Mouse (Mus musculus) MEL (cell line): ENCODE data around the gene Acvr1. TPM values are rescaled to one million over a fixed set of nuclear protein-coding genes. Genes with fewer than 3 reads are reported as not detected.

Experiments
- DNase-seq: peaks from one replicate; pipeline ENCODE4 v3.0.0; 2011; ENCODE audit warnings: low read depth, low spot score
- H3K27ac ChIP-seq: 2 replicates; pipeline ENCODE4 v1.5.1; 2012; ENCODE audit warnings: low read depth, mild to moderate bottlenecking, control low read depth, low read length, moderate library complexity; ENCODE audit not compliant: control insufficient read depth
- H3K27me3 ChIP-seq, 2 experiments: fragments of 150-350 bp in 1 of 2; sonication (generic) in 1 of 2; 2 replicates each; pipeline ENCODE4 v1.6.1; 2012; ENCODE audit warnings: low read length in 2 of 2, mild to moderate bottlenecking in 2 of 2, improper control_type of control experiment in 1 of 2, moderate library complexity in 1 of 2; ENCODE audit not compliant: insufficient read depth in 2 of 2, control insufficient read depth in 1 of 2
- H3K36me3 ChIP-seq, 2 experiments: 2 replicates each; pipeline ENCODE4 v1.6.1; 2012 to 2014; ENCODE audit warnings: low read length in 2 of 2, improper control_type of control experiment in 1 of 2, inconsistent platforms in 1 of 2, mild to moderate bottlenecking in 1 of 2; ENCODE audit not compliant: insufficient read depth in 2 of 2, control insufficient read depth in 1 of 2
- H3K4me1 ChIP-seq, 2 experiments: fragments of 150-350 bp in 1 of 2; sonication (generic) in 1 of 2; 2 replicates each; pipeline ENCODE4 v1.6.1; 2012; ENCODE audit warnings: low read length in 2 of 2, improper control_type of control experiment in 1 of 2, mild to moderate bottlenecking in 1 of 2; ENCODE audit not compliant: insufficient read depth in 2 of 2, control insufficient read depth in 1 of 2
- H3K4me3 ChIP-seq, 2 experiments: fragments of 150-350 bp in 1 of 2; sonication (generic) in 1 of 2; 2 replicates each; pipeline ENCODE4 v1.5.1; 2012; ENCODE audit warnings: low read depth in 2 of 2, low read length in 2 of 2, mild to moderate bottlenecking in 2 of 2, moderate library complexity in 2 of 2, control low read depth in 1 of 2, improper control_type of control experiment in 1 of 2; ENCODE audit not compliant: control insufficient read depth in 1 of 2, insufficient read depth in 1 of 2
- H3K79me2 ChIP-seq: 2 replicates; pipeline ENCODE4 v1.6.1; 2012; ENCODE audit warnings: mild to moderate bottlenecking, low read length, moderate library complexity; ENCODE audit not compliant: control insufficient read depth, poor library complexity, insufficient read depth
- H3K9ac ChIP-seq: 2 replicates; pipeline ENCODE4 v1.6.1; 2012; ENCODE audit warnings: low read depth, mild to moderate bottlenecking, control low read depth, low read length, moderate library complexity; ENCODE audit not compliant: control insufficient read depth, poor library complexity, severe bottlenecking
- H3K9me3 ChIP-seq: fragments of 150-350 bp; sonication (generic); replicated peaks from 2 replicates; pipeline ENCODE4 v1.6.1; 2012; ENCODE audit warnings: mild to moderate bottlenecking, low read length, improper control_type of control experiment, moderate library complexity; ENCODE audit not compliant: insufficient read depth
- BHLHE40 ChIP-seq: IDR thresholded peaks from 2 replicates; pipeline ENCODE4 v1.6.1; 2012; ENCODE audit warnings: low read depth, mild to moderate bottlenecking, inconsistent platforms, low read length, improper control_type of control experiment, borderline replicate concordance
- CHD1 ChIP-seq: IDR thresholded peaks from 2 replicates; pipeline ENCODE4 v1.6.1; 2012; ENCODE audit warnings: low read depth, mild to moderate bottlenecking, inconsistent platforms, low read length, improper control_type of control experiment
- CHD2 ChIP-seq: IDR thresholded peaks from 2 replicates; pipeline ENCODE4 v1.6.1; 2011; ENCODE audit warnings: low read length, improper control_type of control experiment
- CTCF ChIP-seq, 3 experiments: IDR thresholded peaks in 2 of 3; conservative IDR thresholded peaks in 1 of 3; 2 replicates each; pipeline ENCODE4 v1.5.1; 2011 to 2012; ENCODE audit warnings: low read length in 3 of 3, low read depth in 2 of 3, mild to moderate bottlenecking in 2 of 3, improper control_type of control experiment in 1 of 3, inconsistent platforms in 1 of 3, mixed read lengths in 1 of 3, moderate library complexity in 1 of 3; ENCODE audit not compliant: control insufficient read depth in 1 of 3, insufficient read depth in 1 of 3, poor library complexity in 1 of 3, severe bottlenecking in 1 of 3
- E2F4 ChIP-seq: IDR thresholded peaks from 2 replicates; pipeline ENCODE4 v1.6.1; 2011; ENCODE audit warnings: low read depth, low read length, improper control_type of control experiment, borderline replicate concordance
- ELF1 ChIP-seq: IDR thresholded peaks from 2 replicates; pipeline ENCODE4 v1.6.1; 2014; ENCODE audit warnings: low read depth, mild to moderate bottlenecking, inconsistent platforms, low read length, improper control_type of control experiment, moderate library complexity
- EP300 ChIP-seq, 2 experiments: IDR thresholded peaks; 2 replicates each; pipeline ENCODE4 v1.6.1; 2011; ENCODE audit warnings: improper control_type of control experiment in 2 of 2, low read length in 2 of 2, low read depth in 1 of 2, mild to moderate bottlenecking in 1 of 2
- ETS1 ChIP-seq: IDR thresholded peaks from 2 replicates; pipeline ENCODE4 v1.6.1; 2012; ENCODE audit warnings: low read depth, mild to moderate bottlenecking, inconsistent platforms, low read length, improper control_type of control experiment, moderate library complexity
- HCFC1 ChIP-seq: IDR thresholded peaks from 2 replicates; pipeline ENCODE4 v1.6.1; 2012; ENCODE audit warnings: low read depth, mild to moderate bottlenecking, inconsistent platforms, low read length, improper control_type of control experiment, moderate library complexity
- JUND ChIP-seq: IDR thresholded peaks from 2 replicates; pipeline ENCODE4 v1.6.1; 2011; ENCODE audit warnings: low read depth, mild to moderate bottlenecking, improper control_type of control experiment, low read length
- MXI1 ChIP-seq: IDR thresholded peaks from 2 replicates; pipeline ENCODE4 v1.6.1; 2011; ENCODE audit warnings: mild to moderate bottlenecking, low read depth, low read length, improper control_type of control experiment
- MYB ChIP-seq: IDR thresholded peaks from 2 replicates; pipeline ENCODE4 v1.6.1; 2011; ENCODE audit warnings: mild to moderate bottlenecking, low read depth, low read length, improper control_type of control experiment
- POLR2A ChIP-seq, 2 experiments: IDR thresholded peaks; 2 replicates each; pipeline ENCODE4 v1.6.1; 2011 to 2012; ENCODE audit warnings: low read length in 2 of 2, mild to moderate bottlenecking in 2 of 2, control low read depth in 1 of 2, improper control_type of control experiment in 1 of 2, low read depth in 1 of 2, moderate library complexity in 1 of 2; ENCODE audit not compliant: control insufficient read depth in 1 of 2, insufficient read depth in 1 of 2, poor library complexity in 1 of 2
- RAD21 ChIP-seq: IDR thresholded peaks from 2 replicates; pipeline ENCODE4 v1.6.1; 2011; ENCODE audit warnings: mild to moderate bottlenecking, low read depth, low read length, improper control_type of control experiment
- SMC3 ChIP-seq: IDR thresholded peaks from 2 replicates; pipeline ENCODE4 v1.6.1; 2011; ENCODE audit warnings: low read depth, low read length, improper control_type of control experiment
- TAL1 ChIP-seq: IDR thresholded peaks from 2 replicates; pipeline ENCODE4 v1.6.1; 2012; ENCODE audit warnings: mild to moderate bottlenecking, inconsistent platforms, low read length, moderate library complexity, mixed read lengths
- TCF12 ChIP-seq: IDR thresholded peaks from 2 replicates; pipeline ENCODE4 v1.6.1; 2014; ENCODE audit warnings: low read depth, mild to moderate bottlenecking, inconsistent platforms, low read length, improper control_type of control experiment, moderate library complexity
- UBTF ChIP-seq: IDR thresholded peaks from 2 replicates; pipeline ENCODE4 v1.6.1; 2012; ENCODE audit warnings: low read depth, mild to moderate bottlenecking, inconsistent platforms, low read length, improper control_type of control experiment, moderate library complexity, borderline replicate concordance; ENCODE audit not compliant: insufficient read depth
- USF1 ChIP-seq: IDR thresholded peaks from 2 replicates; pipeline ENCODE4 v1.6.1; 2014; ENCODE audit warnings: low read depth, mild to moderate bottlenecking, inconsistent platforms, low read length, improper control_type of control experiment, moderate library complexity
- USF2 ChIP-seq, 2 experiments: IDR thresholded peaks; 2 replicates each; pipeline ENCODE4 v1.6.1; 2011 to 2012; ENCODE audit warnings: improper control_type of control experiment in 2 of 2, low read length in 2 of 2, borderline replicate concordance in 1 of 2, inconsistent platforms in 1 of 2, low read depth in 1 of 2, mild to moderate bottlenecking in 1 of 2; ENCODE audit not compliant: insufficient read depth in 1 of 2
- ZC3H11A ChIP-seq: IDR thresholded peaks from 2 replicates; pipeline ENCODE4 v1.6.1; 2012; ENCODE audit warnings: low read depth, mild to moderate bottlenecking, inconsistent platforms, low read length, improper control_type of control experiment
- ZMIZ1 ChIP-seq: IDR thresholded peaks from 2 replicates; pipeline ENCODE4 v1.6.1; 2012; ENCODE audit warnings: low read depth, mild to moderate bottlenecking, inconsistent platforms, low read length, improper control_type of control experiment, moderate library complexity
- polyA plus RNA-seq, 2 experiments: library from polyadenylated mRNA; stranded (reverse) in 1 of 2; unstranded in 1 of 2; fragments of >175 nt in 1 of 2; fragments of >200 nt in 1 of 2; gene quantifications; 2 replicates each; pipeline versions ENCODE4 v1.2.1 to v1.2.4; 2012; ENCODE audit warnings: low replicate concordance in 2 of 2, low read depth in 1 of 2; ENCODE audit not compliant: insufficient read length in 2 of 2, insufficient read depth in 1 of 2, missing spikeins in 1 of 2
- total RNA-seq: library from RNA; depleted of rRNA; stranded (reverse); fragments of 300-350 nt; gene quantifications from 2 replicates; pipeline ENCODE4 v1.2.3, GENCODE M21; 2012

Gene Acvr1
- total and polyA plus RNA-seq, 3 experiments = not detected

GRCm38 (mm10) chr2:58357068-58357413 is 209.9 kb downstream of the Acvr1 start:
- Histone ChIP-seq H3K4me3 (no peak overlapping the region), H3K4me1 (no peaks in the 10 kb centered on the region), H3K9ac (no peak overlapping the region), H3K27ac (no peak overlapping the region), H3K9me3 (no peaks in the 10 kb centered on the region), H3K79me2 (no peaks in the 10 kb centered on the region), H3K36me3 (no peaks in the 10 kb centered on the region), H3K27me3 (no peaks in the 10 kb centered on the region)
- no peak for TF ChIP-seq CHD2
- no peak for TF ChIP-seq USF1
- no peak for TF ChIP-seq TAL1
- TF ChIP-seq CHD1 = no peak
- TF ChIP-seq USF2 (IDR thresholded peaks at IDR 0.05; ENCODE audit: borderline replicate concordance in 1 of 2, insufficient read depth in 1 of 2, low read depth in 1 of 2, low read length in 2 of 2) = no peak
- TF ChIP-seq ZMIZ1 = no peak
- TF ChIP-seq ZC3H11A = no peak
- TF ChIP-seq CTCF (IDR thresholded peaks at IDR 0.05 in 2 of 3, conservative IDR thresholded peaks at IDR 0.05 in 1 of 3; ENCODE audit: control insufficient read depth in 1 of 3, insufficient read depth in 1 of 3, low read depth in 2 of 3, low read length in 3 of 3, poor library complexity in 1 of 3, severe bottlenecking in 1 of 3) = no peak
- TF ChIP-seq BHLHE40 = no peak
- no peak for TF ChIP-seq POLR2A (IDR thresholded peaks at IDR 0.05; ENCODE audit: control insufficient read depth in 1 of 2, insufficient read depth in 1 of 2, low read depth in 1 of 2, low read length in 2 of 2, poor library complexity in 1 of 2)
- no peak for TF ChIP-seq ETS1
- DNase-seq = no peak

GRCm38 (mm10) chr2:58354389-58354788 is 212.6 kb downstream of the Acvr1 start:
- Histone ChIP-seq H3K79me2 (no peaks in the 10 kb centered on the region), H3K9me3 (no peaks in the 10 kb centered on the region), H3K36me3 (no peaks in the 10 kb centered on the region), H3K27ac (no peak overlapping the region), H3K4me3 (no peak overlapping the region)
- DNase-seq = no peak
- TF ChIP-seq TCF12 (no peak), MYB (no peak), ZC3H11A (no peak), ELF1 (no peak), JUND (no peak), EP300 (IDR thresholded peaks at IDR 0.05; ENCODE audit: low read depth in 1 of 2, low read length in 2 of 2) (no peak), UBTF (no peak), HCFC1 (no peak), SMC3 (no peak), E2F4 (no peak), CTCF (IDR thresholded peaks at IDR 0.05 in 2 of 3, conservative IDR thresholded peaks at IDR 0.05 in 1 of 3; ENCODE audit: control insufficient read depth in 1 of 3, insufficient read depth in 1 of 3, low read depth in 2 of 3, low read length in 3 of 3, poor library complexity in 1 of 3, severe bottlenecking in 1 of 3) (no peak), ETS1 (no peak), RAD21 (no peak), MXI1 (no peak), CHD2 (no peak)
- TF ChIP-seq, all 39 proteins: peak for 0
- Histone ChIP-seq H3K9ac (no peak overlapping the region), H3K27me3 (no peaks in the 10 kb centered on the region), H3K4me1 (no peaks in the 10 kb centered on the region)
